Mouse (Mus musculus): Measurements from ENCODE around the gene Trpc2.

- TF ChIP-seq CTCF (IDR thresholded peaks at IDR 0.05; ENCODE audit: low read depth), result no peak
- no peak for TF ChIP-seq EP300 (IDR thresholded peaks at IDR 0.05; ENCODE audit: low read depth)
These were observed 25.3 kb downstream of the Trpc2 start for GRCm38 (mm10) chr7:102108206-102108605.

Measured in liver, postnatal 0 days (tissue).